Mouse (Mus musculus): Measurements from ENCODE around the gene Trpm7. TPM values are rescaled to one million over a fixed set of nuclear protein-coding genes. Genes with fewer than 3 reads are reported as not detected.
"Not testable (repeated sequence)": the region's sequence is repeated elsewhere in the genome, so short reads cannot be mapped to it uniquely, and the experiment has no call there.

Trpm7 gene
- polyA plus RNA-seq, 1 experiment = 11.6 TPM

DNA sequence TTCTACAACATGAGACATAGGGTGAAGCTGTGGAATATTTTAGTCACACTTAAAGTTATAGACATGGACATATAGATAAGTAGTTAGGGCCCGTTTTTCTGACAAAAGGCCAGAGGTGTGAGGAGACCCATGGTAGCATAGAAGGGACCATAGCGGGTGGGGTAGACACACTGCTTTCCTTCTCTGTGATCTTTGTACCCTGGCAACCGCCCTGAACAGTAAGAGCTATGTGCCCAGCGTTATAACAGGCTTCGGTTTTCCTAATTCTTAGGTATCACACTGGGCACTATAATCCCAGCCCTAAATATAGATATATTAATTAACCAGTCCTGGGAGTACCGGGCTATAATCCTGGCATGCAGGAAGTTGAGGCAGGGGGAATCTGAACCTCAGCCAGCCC, 20.9 kb upstream of the Trpm7 start:
- Histone ChIP-seq H3K36me3 (ENCODE audit: control insufficient read depth, insufficient read depth, low read length) (peaks cover 16% of the 10 kb centered on the region), H3K4me1 (replicated peaks; ENCODE audit: control insufficient read depth, insufficient read depth, low read length) (no peaks in the 10 kb centered on the region), H3K27ac (ENCODE audit: control insufficient read depth, insufficient read depth, low read length) (no peak overlapping the region), H3K4me3 (ENCODE audit: control insufficient read depth, insufficient read depth, low read length) (no peak overlapping the region), H3K27me3 (ENCODE audit: control insufficient read depth, insufficient read depth, low read length) (no peaks in the 10 kb centered on the region)
- DNase-seq = no peak
- TF ChIP-seq CTCF (IDR thresholded peaks at IDR 0.05; ENCODE audit: borderline replicate concordance, control insufficient read depth, extremely low read depth, insufficient read depth, low read length, poor library complexity) (no peak), POLR2A (IDR thresholded peaks at IDR 0.05; ENCODE audit: control insufficient read depth, extremely low read depth, insufficient read depth, low read length, poor library complexity) (no peak)
- WGBS = 95% methylated on average over 6 of the region's 6 CpGs

DNA sequence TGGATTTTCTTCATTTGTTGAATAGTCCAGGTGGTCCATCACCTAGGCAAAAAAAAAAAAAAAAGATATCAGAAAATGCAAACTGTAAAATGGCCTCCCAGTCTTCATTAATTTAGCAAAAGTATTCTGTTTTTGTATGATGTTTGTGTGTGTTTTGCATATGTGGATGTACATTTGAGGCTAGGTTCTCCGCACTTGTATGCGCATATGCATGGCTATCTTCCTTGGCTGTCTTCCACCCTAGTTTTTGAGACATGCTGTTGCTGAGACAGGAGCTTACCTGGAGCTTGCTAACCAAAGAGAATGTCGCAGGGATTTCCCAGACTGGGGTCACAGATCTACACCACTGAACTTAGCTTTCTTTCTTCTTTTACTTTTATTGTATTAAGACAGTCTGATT, 18.2 kb upstream of the Trpm7 start:
- 97% methylated on average over 3 of the region's 3 CpGs for WGBS
- Histone ChIP-seq H3K4me3 (ENCODE audit: control insufficient read depth, insufficient read depth, low read length) (no peak overlapping the region), H3K36me3 (ENCODE audit: control insufficient read depth, insufficient read depth, low read length) (peaks cover 11% of the 10 kb centered on the region; the same call in 1 of the 2 replicates), H3K27me3 (ENCODE audit: control insufficient read depth, insufficient read depth, low read length) (no peaks in the 10 kb centered on the region), H3K4me1 (replicated peaks; ENCODE audit: control insufficient read depth, insufficient read depth, low read length) (no peaks in the 10 kb centered on the region), H3K27ac (ENCODE audit: control insufficient read depth, insufficient read depth, low read length) (no peak overlapping the region)
- no peak for DNase-seq
- TF ChIP-seq CTCF (IDR thresholded peaks at IDR 0.05; ENCODE audit: borderline replicate concordance, control insufficient read depth, extremely low read depth, insufficient read depth, low read length, poor library complexity) = no peak
- no peak for TF ChIP-seq POLR2A (IDR thresholded peaks at IDR 0.05; ENCODE audit: control insufficient read depth, extremely low read depth, insufficient read depth, low read length, poor library complexity)

GRCm38 (mm10) chr2:126892316-126892715, 16.3 kb upstream of the Trpm7 start:
- WGBS = 96% methylated on average over 7 of the region's 7 CpGs
- TF ChIP-seq POLR2A (IDR thresholded peaks at IDR 0.05; ENCODE audit: control insufficient read depth, extremely low read depth, insufficient read depth, low read length, poor library complexity) (no peak), CTCF (IDR thresholded peaks at IDR 0.05; ENCODE audit: borderline replicate concordance, control insufficient read depth, extremely low read depth, insufficient read depth, low read length, poor library complexity) (no peak)
- Histone ChIP-seq H3K36me3 (ENCODE audit: control insufficient read depth, insufficient read depth, low read length) (peaks cover 8% of the 10 kb centered on the region; the same call in 1 of the 2 replicates), H3K27ac (ENCODE audit: control insufficient read depth, insufficient read depth, low read length) (no peak overlapping the region), H3K4me3 (ENCODE audit: control insufficient read depth, insufficient read depth, low read length) (no peak overlapping the region), H3K4me1 (replicated peaks; ENCODE audit: control insufficient read depth, insufficient read depth, low read length) (no peaks in the 10 kb centered on the region), H3K27me3 (ENCODE audit: control insufficient read depth, insufficient read depth, low read length) (no peaks in the 10 kb centered on the region)
- DNase-seq = no peak

GRCm38 (mm10) chr2:126891743-126892142, 15.7 kb upstream of the Trpm7 start:
- no peak overlapping the region for H3K27ac ChIP-seq (ENCODE audit: control insufficient read depth, insufficient read depth, low read length)
- H3K36me3 ChIP-seq (ENCODE audit: control insufficient read depth, insufficient read depth, low read length) = peaks cover 8% of the 10 kb centered on the region; the same call in 1 of the 2 replicates
- no peak overlapping the region for H3K4me3 ChIP-seq (ENCODE audit: control insufficient read depth, insufficient read depth, low read length)
- H3K27me3 ChIP-seq (ENCODE audit: control insufficient read depth, insufficient read depth, low read length) = no peaks in the 10 kb centered on the region
- H3K4me1 ChIP-seq (replicated peaks; ENCODE audit: control insufficient read depth, insufficient read depth, low read length) = no peaks in the 10 kb centered on the region
- no peak for TF ChIP-seq POLR2A (IDR thresholded peaks at IDR 0.05; ENCODE audit: control insufficient read depth, extremely low read depth, insufficient read depth, low read length, poor library complexity)
- no peak for TF ChIP-seq CTCF (IDR thresholded peaks at IDR 0.05; ENCODE audit: borderline replicate concordance, control insufficient read depth, extremely low read depth, insufficient read depth, low read length, poor library complexity)
- DNase-seq = no peak

DNA sequence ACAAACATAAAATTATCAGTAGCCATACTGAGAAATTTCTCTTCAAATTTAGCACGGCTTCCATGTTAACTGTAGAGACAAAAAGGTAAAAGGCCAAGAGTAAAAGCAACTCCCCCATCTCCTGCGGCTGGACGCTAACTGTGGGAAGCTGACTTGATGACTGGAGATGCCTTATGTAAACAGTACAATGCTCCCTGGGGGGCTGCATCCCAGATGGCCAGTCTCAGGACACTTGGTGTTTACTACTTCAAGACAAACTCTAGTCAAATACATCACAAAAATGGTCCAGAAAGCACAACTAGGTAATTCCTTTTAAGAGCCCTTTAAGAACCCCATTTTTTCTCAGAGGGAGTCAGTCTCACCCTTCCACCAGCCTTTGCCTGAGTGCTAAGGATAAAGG, 11.1 kb upstream of the Trpm7 start:
- Histone ChIP-seq H3K4me3 (ENCODE audit: control insufficient read depth, insufficient read depth, low read length) (no peak overlapping the region), H3K27ac (ENCODE audit: control insufficient read depth, insufficient read depth, low read length) (no peak overlapping the region), H3K36me3 (ENCODE audit: control insufficient read depth, insufficient read depth, low read length) (no peaks in the 10 kb centered on the region), H3K27me3 (ENCODE audit: control insufficient read depth, insufficient read depth, low read length) (no peaks in the 10 kb centered on the region), H3K4me1 (replicated peaks; ENCODE audit: control insufficient read depth, insufficient read depth, low read length) (no peaks in the 10 kb centered on the region)
- 97% methylated on average over 3 of the region's 3 CpGs for WGBS
- TF ChIP-seq CTCF (IDR thresholded peaks at IDR 0.05; ENCODE audit: borderline replicate concordance, control insufficient read depth, extremely low read depth, insufficient read depth, low read length, poor library complexity) = no peak
- TF ChIP-seq POLR2A (IDR thresholded peaks at IDR 0.05; ENCODE audit: control insufficient read depth, extremely low read depth, insufficient read depth, low read length, poor library complexity) = no peak
- DNase-seq = no peak

GRCm38 (mm10) chr2:126885871-126886270, 9.8 kb upstream of the Trpm7 start:
- H3K27me3 ChIP-seq (ENCODE audit: control insufficient read depth, insufficient read depth, low read length) = no peaks in the 10 kb centered on the region
- no peaks in the 10 kb centered on the region for H3K4me1 ChIP-seq (replicated peaks; ENCODE audit: control insufficient read depth, insufficient read depth, low read length)
- TF ChIP-seq CTCF (IDR thresholded peaks at IDR 0.05; ENCODE audit: borderline replicate concordance, control insufficient read depth, extremely low read depth, insufficient read depth, low read length, poor library complexity) (no peak), POLR2A (IDR thresholded peaks at IDR 0.05; ENCODE audit: control insufficient read depth, extremely low read depth, insufficient read depth, low read length, poor library complexity) (no peak)
- H3K36me3 ChIP-seq (ENCODE audit: control insufficient read depth, insufficient read depth, low read length) = no peaks in the 10 kb centered on the region
- no peak overlapping the region for H3K4me3 ChIP-seq (ENCODE audit: control insufficient read depth, insufficient read depth, low read length)
- WGBS = 81% methylated on average over 2 of the region's 2 CpGs
- H3K27ac ChIP-seq (ENCODE audit: control insufficient read depth, insufficient read depth, low read length) = no peak overlapping the region
- DNase-seq = no peak

DNA sequence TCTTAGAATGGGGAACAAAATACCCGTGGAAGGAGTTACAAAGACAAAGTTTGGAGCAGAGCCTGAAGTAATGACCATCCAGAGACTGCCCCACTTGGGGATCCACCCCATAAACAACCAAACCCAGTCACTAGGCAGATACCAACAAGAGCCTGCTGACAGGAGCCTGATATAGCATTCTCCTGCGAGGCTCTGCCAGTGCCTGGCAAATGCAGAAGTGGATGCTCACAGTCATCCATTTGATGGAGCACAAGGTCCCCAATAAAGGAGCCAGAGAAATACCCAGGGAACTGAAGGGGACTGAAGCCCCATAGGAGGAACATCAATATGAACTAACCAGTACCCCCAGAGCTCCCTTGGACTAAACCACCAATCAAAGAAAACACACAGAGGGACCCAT, 6.7 kb upstream of the Trpm7 start:
- H3K36me3 ChIP-seq (ENCODE audit: control insufficient read depth, insufficient read depth, low read length); DNase-seq; H3K4me3 ChIP-seq (ENCODE audit: control insufficient read depth, insufficient read depth, low read length); H3K4me1 ChIP-seq (replicated peaks; ENCODE audit: control insufficient read depth, insufficient read depth, low read length); H3K27me3 ChIP-seq (ENCODE audit: control insufficient read depth, insufficient read depth, low read length); H3K27ac ChIP-seq (ENCODE audit: control insufficient read depth, insufficient read depth, low read length): not testable (repeated sequence)
- 70% methylated on average over 2 of the region's 2 CpGs for WGBS

Measured in thymus, adult 2 months (tissue).